Mouse (Mus musculus) kidney, adult 2 months (tissue): ENCODE results near the gene Gm3542. TPM values are rescaled to one million over a fixed set of nuclear protein-coding genes. Genes with fewer than 3 reads are reported as not detected.
"Not testable (repeated sequence)": the region's sequence is repeated elsewhere in the genome, so short reads cannot be mapped to it uniquely, and the experiment has no call there.

Experiments used
- DNase-seq: peaks from one replicate; pipeline ENCODE4 v3.0.0; 2021
- H3K27ac ChIP-seq: fragments of 200-500 bp; 2 replicates; pipeline ENCODE4 v1.5.1; 2012; ENCODE audit warnings: low read depth, low read length, control low read depth, inconsistent platforms; ENCODE audit not compliant: insufficient read depth
- H3K27me3 ChIP-seq: fragments of 200-500 bp; replicated peaks from 2 replicates; pipeline ENCODE4 v1.6.1; 2012; ENCODE audit warnings: mild to moderate bottlenecking, moderate library complexity, low read length, inconsistent platforms; ENCODE audit not compliant: control insufficient read depth, insufficient read depth
- H3K36me3 ChIP-seq: fragments of 200-500 bp; 2 replicates; pipeline ENCODE4 v1.6.1; 2012; ENCODE audit warnings: mild to moderate bottlenecking, moderate library complexity, low read length, inconsistent platforms; ENCODE audit not compliant: control insufficient read depth, insufficient read depth
- H3K4me1 ChIP-seq: fragments of 200-500 bp; 2 replicates; pipeline ENCODE4 v1.6.1; 2011; ENCODE audit warnings: low read length; ENCODE audit not compliant: control insufficient read depth, insufficient read depth
- H3K4me3 ChIP-seq: fragments of 200-500 bp; 2 replicates; pipeline ENCODE4 v1.5.1; 2011; ENCODE audit warnings: mild to moderate bottlenecking, low read depth, low read length, control low read depth; ENCODE audit not compliant: insufficient read depth
- WGBS: fragments of 180-500 bp; shearing (Covaris S2); methylation state at CpG from one replicate; pipeline ENCODE4 v1.1.7; 2018; 5-methylcytosine and 5-hydroxymethylcytosine counted together
- polyA plus RNA-seq: library from polyadenylated mRNA; depleted of rRNA; stranded (reverse); fragments of >200 nt; gene quantifications from 2 replicates; pipeline ENCODE4 v1.2.3, GENCODE M21; 2012; rRNA removed

Gm3542 gene
- polyA plus RNA-seq, result not detected in 2 replicates

DNA sequence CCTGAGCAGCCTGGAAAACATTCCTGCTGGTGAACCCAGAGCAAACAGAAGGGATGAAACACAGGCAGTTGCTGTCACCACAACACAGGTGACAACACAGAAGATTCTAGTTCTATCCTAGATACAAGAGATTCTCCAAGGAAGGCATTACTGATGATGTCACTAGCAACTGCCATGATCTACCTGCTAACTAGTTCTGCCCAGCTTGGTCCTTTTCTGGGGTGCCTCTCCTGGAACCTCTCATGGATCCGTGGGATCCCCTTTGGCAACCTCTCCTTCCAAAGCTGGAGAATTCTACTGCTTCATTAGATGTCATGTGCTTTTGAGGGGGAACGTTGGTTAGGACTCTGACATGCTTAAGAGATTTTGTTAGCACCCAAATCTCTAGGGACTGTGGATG, at the start of gene Gm3542:
Gene Gm3542 (minus strand): TSS at position 101 of the 400 bp plus-strand sequence.
- not testable (repeated sequence) for H3K36me3 ChIP-seq, H3K4me3 ChIP-seq, H3K4me1 ChIP-seq, H3K27me3 ChIP-seq, H3K27ac ChIP-seq, DNase-seq
- no CpG with 5 or more reads among the region's 2 CpGs for WGBS

Other genes starting within 250 kb of the Gm3542 start
- gene Gm8279, start 203.4 kb downstream of the Gm3542 start, polyA plus RNA-seq, result not detected in 2 replicates
- not detected in 2 replicates for gene Gm3317, start 170.4 kb downstream of the Gm3542 start, polyA plus RNA-seq
- not detected in 2 replicates for gene Gm8271, start 149.1 kb downstream of the Gm3542 start, polyA plus RNA-seq
- gene Gm3526, start 74.3 kb downstream of the Gm3542 start, polyA plus RNA-seq, result not detected in 2 replicates
- not detected in 2 replicates for gene Gm3500, start 54.1 kb upstream of the Gm3542 start, polyA plus RNA-seq
- gene Gm3194, start 120.5 kb upstream of the Gm3542 start, polyA plus RNA-seq, result not detected in 2 replicates
- gene Gm8246, start 142.9 kb upstream of the Gm3542 start, polyA plus RNA-seq, result not detected in 2 replicates
- not detected in 2 replicates for gene Gm3187, start 149.3 kb upstream of the Gm3542 start, polyA plus RNA-seq
- gene Gm3488, start 166.7 kb upstream of the Gm3542 start, polyA plus RNA-seq, result not detected in 2 replicates
- not detected in 2 replicates for gene Gm3532, start 203.6 kb upstream of the Gm3542 start, polyA plus RNA-seq